ENCODE assay signal across 8 mouse cellular contexts in genomic region chr11:90387501-90388440, GRCm38 (mm10). TPM values are rescaled to one million over a fixed set of nuclear protein-coding genes. Genes with fewer than 3 reads are reported as not detected.
DNase-seq lines count a peak whose midpoint lies in the region; ATAC-seq lines count a peak whose summit lies in the region.

No protein-coding gene starts in this region.

- no peak for ATAC-seq in heart, embryonic 16.5 days (replicated peaks; ENCODE audit: extremely low read depth, insufficient read depth, low FRiP score)
- peak; percentile 48 for ATAC-seq in activated CD4-positive, CD25-positive, alpha-beta regulatory T cell, adult 4 months
- no peak for ATAC-seq in hindbrain, embryonic 13.5 days (ENCODE audit: low FRiP score)

- H3K4me1 ChIP-seq in heart, embryonic 16.5 days (ENCODE audit: control insufficient read depth, insufficient read depth, low read length) = peaks cover 18% of the 10 kb centered on the region
- peaks cover 28% of the 10 kb centered on the region for H3K4me1 ChIP-seq in hindbrain, embryonic 13.5 days (replicated peaks)

- intact Hi-C loops in heart, postnatal 25 days (cut with DNase I) = loop anchor here (2.0 kb wide), 1 partner anchor 71 kb away; no protein-coding TSS in a partner anchor

- H3K9me3 ChIP-seq in heart, embryonic 16.5 days (replicated peaks; ENCODE audit: control insufficient read depth, low read length) = no peaks in the 10 kb centered on the region
- no peaks in the 10 kb centered on the region for H3K9me3 ChIP-seq in hindbrain, embryonic 13.5 days

- peaks cover 3% of the 10 kb centered on the region; the same call in 1 of the 2 replicates for H3K27me3 ChIP-seq in heart, embryonic 16.5 days (ENCODE audit: control insufficient read depth, insufficient read depth, low read length)
- peaks cover 77% of the 10 kb centered on the region for H3K27me3 ChIP-seq in hindbrain, embryonic 13.5 days

- peak overlapping the region; percentile 67 for H3K4me3 ChIP-seq in heart, embryonic 16.5 days (ENCODE audit: low read length)
- H3K4me3 ChIP-seq in hindbrain, embryonic 13.5 days = peak overlapping the region; percentile 54

- peak overlapping the region; percentile 96; the same call in 1 of the 2 replicates for H3K4me2 ChIP-seq in heart, embryonic 16.5 days (ENCODE audit: low read depth, low read length)
- H3K4me2 ChIP-seq in hindbrain, embryonic 13.5 days = peak overlapping the region; percentile 96

- no peak for DNase-seq in heart, postnatal 25 days (ENCODE audit: low spot score)
- peak; percentile 50 for DNase-seq in naive thymus-derived CD4-positive, alpha-beta T cell, adult 2 months (ENCODE audit: low read depth)
- no peak for DNase-seq in right cerebral cortex, postnatal 36 days (ENCODE audit: low spot score in 2 of 2)
- no peak for DNase-seq in adrenal gland, postnatal 25 days
- no peak for DNase-seq in ovary, postnatal 36 days (ENCODE audit: low spot score)

- 62% methylated on average over 32 of the region's 32 CpGs for WGBS in heart, embryonic 16.5 days
- 45% methylated on average over 32 of the region's 32 CpGs for WGBS in hindbrain, embryonic 13.5 days

- no peak overlapping the region for H3K9ac ChIP-seq in heart, embryonic 16.5 days (ENCODE audit: low read length)
- H3K9ac ChIP-seq in hindbrain, embryonic 13.5 days = no peak overlapping the region

- no peak overlapping the region for H3K27ac ChIP-seq in heart, embryonic 16.5 days (ENCODE audit: low read length)
- H3K27ac ChIP-seq in hindbrain, embryonic 13.5 days = no peak overlapping the region

- H3K36me3 ChIP-seq in heart, embryonic 16.5 days (ENCODE audit: control insufficient read depth, insufficient read depth) = peaks cover 3% of the 10 kb centered on the region; the same call in 1 of the 2 replicates
- no peaks in the 10 kb centered on the region for H3K36me3 ChIP-seq in hindbrain, embryonic 13.5 days

RNA-seq across cellular contexts. Expression of gene Hlf, which starts 2.9 kb away (rescaled TPM):
- polyA plus RNA-seq in heart, embryonic 16.5 days (2015; fragmentation: Nextera tagmentation; extraction: Ambion mirVana) = 5.3 and 5.7 TPM in 2 replicates
- 10 to 100 TPM; 16.3 to 25.0 TPM for total RNA-seq in heart, postnatal 25 days (2021)
- 1 to 10 TPM in 1 of 2 experiments, under 1 TPM in 1; 0.75 to 1.3 TPM for polyA plus RNA-seq in activated CD4-positive, CD25-positive, alpha-beta regulatory T cell, adult 4 months (2017; shearing (Covaris generic))
- polyA plus RNA-seq in hindbrain, embryonic 13.5 days (2015; fragmentation: Nextera tagmentation; extraction: Ambion mirVana) = 3.3 and 4.6 TPM in 2 replicates
- 17.9 and 22.8 TPM in 2 replicates for total RNA-seq in adrenal gland, postnatal 25 days (2021)
